Comparison of ENCODE assay signal across 12 mouse cellular contexts in genomic region chr7:119859476-119859875, GRCm38 (mm10). TPM values are rescaled to one million over a fixed set of nuclear protein-coding genes. Genes with fewer than 3 reads are reported as not detected.
DNase-seq lines count a peak whose midpoint lies in the region; ATAC-seq and TF ChIP-seq lines count a peak whose summit lies in the region.
"Had no signal": no experiment of that assay in that cellular context is flagged by ENCODE, and none has a peak within 500 bp of the region (broad histone marks: within the 10 kb centered on the region; RNA-seq: fewer than 3 reads in every experiment).

No protein-coding gene starts in this region.

- ATAC-seq in kidney, embryonic 14.5 days (ENCODE audit: low FRiP score, low TSS enrichment): 0 out of 2 replicates have a peak, but pooled peaks have one; percentile 8
- ATAC-seq in kidney, embryonic 15.5 days (replicated peaks; ENCODE audit: low FRiP score): no peak
- no peak for ATAC-seq in lung, postnatal 0 days

- H3K4me2 ChIP-seq in kidney, embryonic 14.5 days (replicated peaks; ENCODE audit: low read depth, low read length): no peak overlapping the region
- H3K4me2 ChIP-seq in kidney, embryonic 15.5 days: no peak overlapping the region
- no peak overlapping the region for H3K4me2 ChIP-seq in lung, postnatal 0 days (replicated peaks; ENCODE audit: low read depth, low read length)
- H3K4me2 ChIP-seq: hindbrain, embryonic 13.5 days had no signal

- no peak overlapping the region for H3K9ac ChIP-seq in kidney, embryonic 14.5 days (ENCODE audit: low read depth, low read length)
- H3K9ac ChIP-seq in kidney, embryonic 15.5 days: no peak overlapping the region
- no peak overlapping the region for H3K9ac ChIP-seq in ES-Bruce4 (ENCODE audit: low read depth, poor library complexity, severe bottlenecking)
- H3K9ac ChIP-seq in lung, postnatal 0 days (replicated peaks; ENCODE audit: low read depth): no peak overlapping the region
- H3K9ac ChIP-seq: hindbrain, embryonic 13.5 days had no signal

- no peaks in the 10 kb centered on the region for H3K9me3 ChIP-seq in kidney, embryonic 14.5 days (ENCODE audit: control insufficient read depth, low read length)
- H3K9me3 ChIP-seq in kidney, embryonic 15.5 days (replicated peaks): no peaks in the 10 kb centered on the region
- no peaks in the 10 kb centered on the region for H3K9me3 ChIP-seq in ES-Bruce4 (replicated peaks; ENCODE audit: control insufficient read depth, insufficient read depth, low read length, poor library complexity, severe bottlenecking)
- H3K9me3 ChIP-seq in lung, postnatal 0 days (ENCODE audit: low read length): no peaks in the 10 kb centered on the region
- H3K9me3 ChIP-seq: hindbrain, embryonic 13.5 days; limb, embryonic 10.5 days had no signal

- TF ChIP-seq POLR2A in ES-Bruce4 (IDR thresholded peaks at IDR 0.05; ENCODE audit: insufficient read depth, low read length): no peak

- WGBS in kidney, embryonic 14.5 days: 80% methylated on average over 6 of the region's 6 CpGs
- 74% methylated on average over 6 of the region's 6 CpGs for WGBS in kidney, embryonic 15.5 days
- 76% methylated on average over 6 of the region's 6 CpGs for WGBS in lung, postnatal 0 days

- TF ChIP-seq EP300 in ES-Bruce4 (IDR thresholded peaks at IDR 0.05; ENCODE audit: insufficient read depth, low read depth, low read length): no peak
- TF ChIP-seq EP300 in lung, postnatal 0 days (IDR thresholded peaks at IDR 0.05): no peak

- DNase-seq in adrenal gland, postnatal 36 days: peak; percentile 6 to 14
- no peak for DNase-seq in adrenal gland, postnatal 10 days
- DNase-seq in lung, postnatal 0 days (ENCODE audit: low spot score): no peak
- no peak for DNase-seq in MN1 (ENCODE audit: low spot score)
- no peak for DNase-seq in B cell, adult 2 months
- DNase-seq: adrenal gland, postnatal 25 days; midbrain, embryonic 14.5 days had no signal

- peaks cover 13% of the 10 kb centered on the region for H3K36me3 ChIP-seq in kidney, embryonic 14.5 days (ENCODE audit: control insufficient read depth, insufficient read depth, low read length)
- H3K36me3 ChIP-seq in kidney, embryonic 15.5 days: peaks cover 49% of the 10 kb centered on the region
- peaks cover 13% of the 10 kb centered on the region for H3K36me3 ChIP-seq in ES-Bruce4 (ENCODE audit: control insufficient read depth, insufficient read depth, low read length, poor library complexity, severe bottlenecking)
- H3K36me3 ChIP-seq in lung, postnatal 0 days (ENCODE audit: insufficient read depth, low read length): no peaks in the 10 kb centered on the region; the same call in 1 of the 2 replicates

- peak; percentile 51 for TF ChIP-seq CTCF in ES-Bruce4 (IDR thresholded peaks at IDR 0.05; ENCODE audit: low read depth, low read length)
- TF ChIP-seq CTCF in lung, postnatal 0 days (IDR thresholded peaks at IDR 0.05): peak; percentile 49

- H3K4me3 ChIP-seq in kidney, embryonic 14.5 days (ENCODE audit: low read length): no peak overlapping the region
- no peak overlapping the region for H3K4me3 ChIP-seq in kidney, embryonic 15.5 days (replicated peaks)
- no peak overlapping the region for H3K4me3 ChIP-seq in ES-Bruce4 (ENCODE audit: low read depth, low read length)
- H3K4me3 ChIP-seq in lung, postnatal 0 days (ENCODE audit: low read depth, low read length): no peak overlapping the region
- H3K4me3 ChIP-seq: hindbrain, embryonic 13.5 days; limb, embryonic 10.5 days had no signal

- no peaks in the 10 kb centered on the region for H3K27me3 ChIP-seq in kidney, embryonic 14.5 days (ENCODE audit: control insufficient read depth, insufficient read depth, low read length)
- H3K27me3 ChIP-seq in kidney, embryonic 15.5 days: no peaks in the 10 kb centered on the region
- H3K27me3 ChIP-seq in ES-Bruce4 (ENCODE audit: control insufficient read depth, insufficient read depth, low read length, poor library complexity, severe bottlenecking): no peaks in the 10 kb centered on the region
- no peaks in the 10 kb centered on the region for H3K27me3 ChIP-seq in lung, postnatal 0 days (replicated peaks; ENCODE audit: insufficient read depth, low read length)
- H3K27me3 ChIP-seq: hindbrain, embryonic 13.5 days had no signal

- H3K4me1 ChIP-seq in kidney, embryonic 14.5 days (ENCODE audit: control insufficient read depth, insufficient read depth, low read length): no peaks in the 10 kb centered on the region
- H3K4me1 ChIP-seq in kidney, embryonic 15.5 days: peaks cover 8% of the 10 kb centered on the region
- peaks cover 2% of the 10 kb centered on the region for H3K4me1 ChIP-seq in ES-Bruce4 (ENCODE audit: control insufficient read depth, insufficient read depth, low read length)
- H3K4me1 ChIP-seq in lung, postnatal 0 days (ENCODE audit: insufficient read depth, low read depth, low read length): peaks cover 7% of the 10 kb centered on the region; the same call in 1 of the 2 replicates

- no peak overlapping the region for H3K27ac ChIP-seq in kidney, embryonic 14.5 days (ENCODE audit: low read depth, low read length)
- H3K27ac ChIP-seq in kidney, embryonic 15.5 days: no peak overlapping the region
- H3K27ac ChIP-seq in ES-Bruce4 (ENCODE audit: insufficient read depth, low read length): peak overlapping the region; percentile 94
- H3K27ac ChIP-seq in lung, postnatal 0 days (ENCODE audit: low read length): no peak overlapping the region
- H3K27ac ChIP-seq: hindbrain, embryonic 13.5 days; limb, embryonic 10.5 days had no signal

RNA-seq across cellular contexts. Expression of gene Lyrm1, which starts 36.2 kb away (rescaled TPM):
- total RNA-seq in adrenal gland, postnatal 36 days (2021): 1 to 10 TPM; 6.4 to 7.3 TPM
- total RNA-seq in adrenal gland, postnatal 10 days (2021): 1 to 10 TPM; 7.2 to 7.5 TPM
- 8.3 and 8.6 TPM in 2 replicates for polyA plus RNA-seq in kidney, embryonic 14.5 days (2014; fragmentation: Nextera tagmentation; extraction: Ambion mirVana)
- 6.9 and 8.1 TPM in 2 replicates for polyA plus RNA-seq in kidney, embryonic 15.5 days (2015; fragmentation: Nextera tagmentation; extraction: Ambion mirVana)
- 7.2 and 8.7 TPM in 2 replicates for polyA plus RNA-seq in ES-Bruce4 (2011; ENCODE audit: insufficient read depth, insufficient read length, low read depth, missing spikeins)
- 7.4 and 7.7 TPM in 2 replicates for polyA plus RNA-seq in lung, postnatal 0 days (2015; fragmentation: Nextera tagmentation; extraction: Ambion mirVana)

RNA-seq across cellular contexts. Expression of gene Dcun1d3, which starts 36.6 kb away (rescaled TPM):
- 10 to 100 TPM; 27.5 to 36.6 TPM for total RNA-seq in adrenal gland, postnatal 36 days (2021)
- 10 to 100 TPM; 26.7 to 48.0 TPM for total RNA-seq in adrenal gland, postnatal 10 days (2021)
- polyA plus RNA-seq in kidney, embryonic 14.5 days (2014; fragmentation: Nextera tagmentation; extraction: Ambion mirVana): 5.6 and 5.9 TPM in 2 replicates
- 9.9 and 10.5 TPM in 2 replicates for polyA plus RNA-seq in kidney, embryonic 15.5 days (2015; fragmentation: Nextera tagmentation; extraction: Ambion mirVana)
- polyA plus RNA-seq in ES-Bruce4 (2011; ENCODE audit: insufficient read depth, insufficient read length, low read depth, missing spikeins): 31.2 and 37.9 TPM in 2 replicates
- polyA plus RNA-seq in lung, postnatal 0 days (2015; fragmentation: Nextera tagmentation; extraction: Ambion mirVana): 7.7 and 8.6 TPM in 2 replicates

Comparison
In these comparisons a context has a peak if more than half of its experiments do, and no peak if none do; other contexts are left out.
1. DNase-seq: peak in adrenal gland, postnatal 36 days (2 of 2); none in adrenal gland, postnatal 10 days (single experiment), lung, postnatal 0 days (single experiment), MN1 (single experiment) and B cell, adult 2 months (0 of 2).